Mouse (Mus musculus) intestine, embryonic 15.5 days (tissue): Measurements from ENCODE around the gene Ak8. TPM values are rescaled to one million over a fixed set of nuclear protein-coding genes. Genes with fewer than 3 reads are reported as not detected.

Source experiments
- ATAC-seq: fragments of 200-750 bp; cut with Nextera tagmentation; 2 replicates; pipeline ENCODE4 v1.8.0; 2017; ENCODE audit warnings: moderate TSS enrichment, moderate library complexity
- H3K27ac ChIP-seq: fragments of 300-500 bp; sonication (generic); 2 replicates; pipeline ENCODE4 v1.5.1; 2015; ENCODE audit warnings: mild to moderate bottlenecking, inconsistent platforms
- H3K27me3 ChIP-seq: fragments of 300-500 bp; sonication (generic); replicated peaks from 2 replicates; pipeline ENCODE4 v1.6.1; 2015; ENCODE audit warnings: inconsistent platforms
- H3K36me3 ChIP-seq: fragments of 300-500 bp; sonication (generic); 2 replicates; pipeline ENCODE4 v1.6.1; 2015; ENCODE audit warnings: inconsistent platforms
- H3K4me1 ChIP-seq: fragments of 300-500 bp; sonication (generic); replicated peaks from 2 replicates; pipeline ENCODE4 v1.6.1; 2015; ENCODE audit warnings: inconsistent platforms
- H3K4me2 ChIP-seq: fragments of 300-500 bp; sonication (generic); replicated peaks from 2 replicates; pipeline ENCODE4 v1.6.1; 2015; ENCODE audit warnings: mild to moderate bottlenecking, inconsistent platforms
- H3K4me3 ChIP-seq: fragments of 300-500 bp; sonication (generic); replicated peaks from 2 replicates; pipeline ENCODE4 v1.5.1; 2015; ENCODE audit warnings: inconsistent platforms
- H3K9ac ChIP-seq: fragments of 300-500 bp; sonication (generic); 2 replicates; pipeline ENCODE4 v1.6.1; 2015; ENCODE audit warnings: inconsistent platforms
- H3K9me3 ChIP-seq: fragments of 300-500 bp; sonication (generic); 2 replicates; pipeline ENCODE4 v1.6.1; 2016; ENCODE audit warnings: inconsistent platforms
- WGBS: fragments of 180-500 bp; shearing (Covaris S2); methylation state at CpG from one replicate; pipeline ENCODE4 v1.1.7; 2015; 5-methylcytosine and 5-hydroxymethylcytosine counted together
- polyA plus RNA-seq: library from polyadenylated mRNA; unstranded; fragments of >200 nt; fragmentation: Nextera tagmentation; extraction: Ambion mirVana; gene quantifications from 2 replicates; pipeline ENCODE4 v1.2.1, GENCODE M21; 2015

The Ak8 gene
- polyA plus RNA-seq, 1 experiment from 2014 or later = 0.44 TPM

GRCm38 (mm10) chr2:28692692-28693091 is 7.3 kb upstream of the Ak8 start:
- Histone ChIP-seq H3K9me3 (no peaks in the 10 kb centered on the region), H3K4me3 (no peak overlapping the region), H3K36me3 (no peaks in the 10 kb centered on the region), H3K27ac (no peak overlapping the region), H3K27me3 (no peaks in the 10 kb centered on the region), H3K4me2 (no peak overlapping the region), H3K4me1 (no peaks in the 10 kb centered on the region), H3K9ac (no peak overlapping the region)
- WGBS = 78% methylated on average over 9 of the region's 9 CpGs
- no peak for ATAC-seq

GRCm38 (mm10) chr2:28698566-28698965 is 1.4 kb upstream of the Ak8 start:
- WGBS = 77% methylated on average over 5 of the region's 5 CpGs
- Histone ChIP-seq H3K4me1 (peaks cover 3% of the 10 kb centered on the region), H3K9ac (no peak overlapping the region), H3K27ac (no peak overlapping the region), H3K27me3 (no peaks in the 10 kb centered on the region), H3K4me3 (no peak overlapping the region), H3K36me3 (no peaks in the 10 kb centered on the region), H3K4me2 (no peak overlapping the region), H3K9me3 (no peaks in the 10 kb centered on the region)
- no peak for ATAC-seq

GRCm38 (mm10) chr2:28701646-28702262 is 1.8 kb downstream of the Ak8 start:
- ATAC-seq = no peak
- Histone ChIP-seq H3K4me2 (no peak overlapping the region), H3K9ac (no peak overlapping the region), H3K27me3 (no peaks in the 10 kb centered on the region), H3K4me1 (peaks cover 3% of the 10 kb centered on the region), H3K36me3 (no peaks in the 10 kb centered on the region), H3K27ac (no peak overlapping the region), H3K9me3 (no peaks in the 10 kb centered on the region), H3K4me3 (no peak overlapping the region)
- WGBS = 67% methylated on average over 8 of the region's 8 CpGs

GRCm38 (mm10) chr2:28706106-28706636 is 6.2 kb downstream of the Ak8 start:
- no peak for ATAC-seq
- no peaks in the 10 kb centered on the region for H3K9me3 ChIP-seq
- H3K4me2 ChIP-seq = no peak overlapping the region
- WGBS = 56% methylated on average over 8 of the region's 8 CpGs
- no peaks in the 10 kb centered on the region for H3K36me3 ChIP-seq
- H3K27me3 ChIP-seq = no peaks in the 10 kb centered on the region
- H3K4me1 ChIP-seq = no peaks in the 10 kb centered on the region
- no peak overlapping the region for H3K4me3 ChIP-seq
- no peak overlapping the region for H3K9ac ChIP-seq
- H3K27ac ChIP-seq = no peak overlapping the region

- no peaks in the 10 kb centered on the region for H3K36me3 ChIP-seq
- no peaks in the 10 kb centered on the region for H3K9me3 ChIP-seq
- no peak overlapping the region for H3K9ac ChIP-seq
- H3K27ac ChIP-seq = no peak overlapping the region
- H3K4me3 ChIP-seq = no peak overlapping the region
- no peak for ATAC-seq
- no peaks in the 10 kb centered on the region for H3K27me3 ChIP-seq
- no peaks in the 10 kb centered on the region for H3K4me1 ChIP-seq
- H3K4me2 ChIP-seq = no peak overlapping the region
- WGBS = 26% methylated on average over 6 of the region's 6 CpGs
These were observed 6.8 kb downstream of the Ak8 start for GRCm38 (mm10) chr2:28706787-28707186.

GRCm38 (mm10) chr2:28713036-28713435 is 13.1 kb downstream of the Ak8 start:
- WGBS = 80% methylated on average over 8 of the region's 8 CpGs
- no peak overlapping the region for H3K4me2 ChIP-seq
- no peak overlapping the region for H3K27ac ChIP-seq
- H3K9me3 ChIP-seq = no peaks in the 10 kb centered on the region
- no peak overlapping the region for H3K4me3 ChIP-seq
- no peak overlapping the region for H3K9ac ChIP-seq
- no peak for ATAC-seq
- no peaks in the 10 kb centered on the region for H3K4me1 ChIP-seq
- H3K36me3 ChIP-seq = no peaks in the 10 kb centered on the region
- no peaks in the 10 kb centered on the region for H3K27me3 ChIP-seq

- H3K27ac ChIP-seq = no peak overlapping the region
- no peaks in the 10 kb centered on the region for H3K4me1 ChIP-seq
- ATAC-seq = no peak
- H3K4me2 ChIP-seq = no peak overlapping the region
- H3K4me3 ChIP-seq = no peak overlapping the region
- H3K27me3 ChIP-seq = no peaks in the 10 kb centered on the region
- no peaks in the 10 kb centered on the region for H3K36me3 ChIP-seq
- no peak overlapping the region for H3K9ac ChIP-seq
- WGBS = 94% methylated on average over 8 of the region's 8 CpGs
- H3K9me3 ChIP-seq = no peaks in the 10 kb centered on the region
These were observed 22.5 kb downstream of the Ak8 start for GRCm38 (mm10) chr2:28722419-28722818.

- Histone ChIP-seq H3K4me2 (no peak overlapping the region), H3K9me3 (no peaks in the 10 kb centered on the region), H3K36me3 (no peaks in the 10 kb centered on the region), H3K9ac (no peak overlapping the region), H3K4me3 (no peak overlapping the region), H3K27me3 (no peaks in the 10 kb centered on the region), H3K4me1 (no peaks in the 10 kb centered on the region), H3K27ac (no peak overlapping the region)
- no peak for ATAC-seq
- 40% methylated on average over 9 of the region's 9 CpGs for WGBS
These were observed 23.9 kb downstream of the Ak8 start for GRCm38 (mm10) chr2:28723912-28724311.

GRCm38 (mm10) chr2:28727786-28728404 is 27.9 kb downstream of the Ak8 start:
- Histone ChIP-seq H3K4me1 (no peaks in the 10 kb centered on the region), H3K27ac (no peak overlapping the region), H3K27me3 (no peaks in the 10 kb centered on the region), H3K9me3 (no peaks in the 10 kb centered on the region), H3K9ac (no peak overlapping the region), H3K4me2 (no peak overlapping the region), H3K36me3 (no peaks in the 10 kb centered on the region), H3K4me3 (no peak overlapping the region)
- no peak for ATAC-seq
- WGBS = 40% methylated on average over 16 of the region's 16 CpGs

- no peaks in the 10 kb centered on the region for H3K27me3 ChIP-seq
- H3K4me1 ChIP-seq = no peaks in the 10 kb centered on the region
- no peaks in the 10 kb centered on the region for H3K36me3 ChIP-seq
- H3K4me3 ChIP-seq = no peak overlapping the region
- no peak for ATAC-seq
- no peak overlapping the region for H3K4me2 ChIP-seq
- H3K9me3 ChIP-seq = no peaks in the 10 kb centered on the region
- H3K9ac ChIP-seq = no peak overlapping the region
- no peak overlapping the region for H3K27ac ChIP-seq
These were observed 30.7 kb downstream of the Ak8 start for GRCm38 (mm10) chr2:28730676-28731075.

GRCm38 (mm10) chr2:28737112-28737511 is 37.1 kb downstream of the Ak8 start:
- H3K9ac ChIP-seq = no peak overlapping the region
- H3K4me3 ChIP-seq = no peak overlapping the region
- H3K9me3 ChIP-seq = no peaks in the 10 kb centered on the region
- no peak overlapping the region for H3K4me2 ChIP-seq
- 88% methylated on average over 5 of the region's 5 CpGs for WGBS
- no peak overlapping the region for H3K27ac ChIP-seq
- no peaks in the 10 kb centered on the region for H3K36me3 ChIP-seq
- no peak for ATAC-seq
- H3K4me1 ChIP-seq = no peaks in the 10 kb centered on the region
- H3K27me3 ChIP-seq = no peaks in the 10 kb centered on the region

- H3K9me3 ChIP-seq = no peaks in the 10 kb centered on the region
- no peaks in the 10 kb centered on the region for H3K4me1 ChIP-seq
- H3K27ac ChIP-seq = no peak overlapping the region
- H3K4me3 ChIP-seq = no peak overlapping the region
- 77% methylated on average over 5 of the region's 5 CpGs for WGBS
- H3K36me3 ChIP-seq = no peaks in the 10 kb centered on the region
- no peaks in the 10 kb centered on the region for H3K27me3 ChIP-seq
- no peak overlapping the region for H3K9ac ChIP-seq
- H3K4me2 ChIP-seq = no peak overlapping the region
- no peak for ATAC-seq
These were observed 40.2 kb downstream of the Ak8 start for GRCm38 (mm10) chr2:28740159-28740558.

- Histone ChIP-seq H3K4me1 (no peaks in the 10 kb centered on the region), H3K27ac (no peak overlapping the region), H3K9me3 (no peaks in the 10 kb centered on the region), H3K4me3 (no peak overlapping the region), H3K27me3 (0 out of 2 replicates have a peak, but pooled peaks cover 3% of the 10 kb centered on the region), H3K9ac (no peak overlapping the region), H3K36me3 (no peaks in the 10 kb centered on the region), H3K4me2 (no peak overlapping the region)
- WGBS = 71% methylated on average over 8 of the region's 8 CpGs
- ATAC-seq = no peak
These were observed 42.7 kb downstream of the Ak8 start for GRCm38 (mm10) chr2:28742701-28743100.
